Mouse (Mus musculus) adrenal gland, adult 8-10 months (tissue): Measurements from ENCODE around the gene Mex3a. TPM values are rescaled to one million over a fixed set of nuclear protein-coding genes. Genes with fewer than 3 reads are reported as not detected.
"Not testable (repeated sequence)": the region's sequence is repeated elsewhere in the genome, so short reads cannot be mapped to it uniquely, and the experiment has no call there.

ENCODE experiments used
- DNase-seq: peaks from one replicate; pipeline ENCODE4 v3.0.0; 2022
- microRNA-seq, 2 experiments: library from miRNA; unstranded; fragments of <30 nt; microRNA quantifications; one replicate each; pipeline ENCODE4 v1.2.0; 2022
- total RNA-seq, 4 experiments: library from RNA; stranded (reverse); gene quantifications; 2 replicates each; pipeline ENCODE4 v1.2.4; 2022

The Mex3a gene
- total RNA-seq, 4 experiments from 2014 or later, result 2.8 to 4.3 (median 3.9) TPM

DNA sequence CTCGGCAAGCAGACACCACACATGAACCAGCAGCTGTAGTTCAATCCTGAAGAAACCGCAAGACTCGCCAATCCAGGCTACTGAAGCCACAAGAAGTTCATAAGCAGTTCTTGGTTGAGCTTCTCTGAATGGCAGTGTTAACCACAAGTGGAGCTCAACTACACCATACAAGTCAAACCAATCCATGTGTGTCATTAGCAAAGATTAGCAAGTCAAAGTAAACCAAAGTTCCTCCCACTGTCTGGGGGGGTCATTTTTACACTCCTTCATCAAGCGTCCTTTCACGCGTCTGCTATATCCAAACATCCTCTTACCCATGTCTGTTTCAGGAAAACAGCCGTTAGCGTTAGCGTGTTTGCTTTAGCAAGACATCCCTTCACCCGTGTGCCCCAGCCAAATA lies 38.1 kb downstream of the Mex3a start:
- no peak for DNase-seq

DNA sequence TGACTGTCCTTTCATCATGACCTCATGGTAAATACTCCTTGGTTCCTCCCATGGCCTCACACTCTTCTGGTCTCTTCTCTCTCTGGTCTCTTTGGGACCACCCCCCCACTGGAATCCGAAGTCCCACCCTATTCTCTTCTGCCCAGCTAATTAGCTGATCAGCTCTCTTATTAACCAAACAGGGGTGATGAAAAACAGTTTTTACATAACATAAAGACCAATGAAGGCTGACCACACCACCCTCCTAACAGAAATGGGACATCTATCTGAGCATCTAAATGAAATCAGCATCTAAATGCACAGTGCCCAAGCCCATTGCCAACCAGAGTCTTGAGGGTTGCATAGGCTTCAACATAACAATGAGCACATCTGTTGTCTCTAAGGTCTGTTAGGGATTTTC lies 39.7 kb downstream of the Mex3a start:
- DNase-seq, result no peak

DNA sequence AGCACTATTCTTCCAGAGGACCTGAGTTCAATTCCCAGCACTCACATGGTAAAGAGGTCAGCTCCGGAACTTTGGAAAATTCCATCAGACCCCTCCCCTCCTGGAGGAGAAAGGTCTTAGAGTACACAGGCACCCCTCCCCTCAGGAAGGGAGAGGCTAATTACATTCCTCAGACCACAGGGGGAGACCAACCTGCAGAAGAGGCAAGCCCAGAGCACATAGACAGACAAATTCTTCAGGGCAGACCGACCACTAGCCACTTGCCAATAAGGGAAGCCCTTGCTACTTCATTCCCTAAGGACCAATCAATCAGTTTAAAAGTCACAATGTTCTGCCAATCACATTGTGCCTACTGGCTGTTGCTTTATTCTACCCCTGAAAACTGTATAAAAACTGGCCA lies 40.6 kb downstream of the Mex3a start:
- no peak for DNase-seq

DNA sequence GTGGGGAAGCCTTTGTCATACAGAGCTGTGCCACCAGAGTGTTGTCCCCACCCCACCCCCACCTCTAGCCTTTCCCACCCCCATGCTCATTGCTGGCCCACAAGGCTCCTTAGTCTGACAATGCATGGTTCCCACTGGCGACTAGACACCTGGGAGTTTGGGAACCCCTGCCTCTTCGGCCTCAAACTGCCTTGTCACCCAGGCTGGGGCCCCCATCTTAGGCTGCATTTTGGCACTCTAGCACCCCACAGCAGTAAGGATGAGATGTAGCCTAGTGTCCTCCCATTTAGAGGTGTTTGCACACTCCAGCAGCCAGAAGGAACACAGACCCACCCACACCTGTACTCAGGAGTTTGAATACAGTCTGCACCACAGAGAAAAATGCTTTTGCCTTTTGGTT lies 41.6 kb downstream of the Mex3a start:
- no peak for DNase-seq

- DNase-seq, result no peak
These were observed 43.3 kb downstream of the Mex3a start, which contains the start of gene Ssr2 for GRCm38 (mm10) chr3:88575540-88575939. TSS of gene Ssr2 (plus strand) at chr3:88575876.

- DNase-seq, result not testable (repeated sequence)
These were observed 45.7 kb downstream of the Mex3a start for GRCm38 (mm10) chr3:88577846-88578245.

DNA sequence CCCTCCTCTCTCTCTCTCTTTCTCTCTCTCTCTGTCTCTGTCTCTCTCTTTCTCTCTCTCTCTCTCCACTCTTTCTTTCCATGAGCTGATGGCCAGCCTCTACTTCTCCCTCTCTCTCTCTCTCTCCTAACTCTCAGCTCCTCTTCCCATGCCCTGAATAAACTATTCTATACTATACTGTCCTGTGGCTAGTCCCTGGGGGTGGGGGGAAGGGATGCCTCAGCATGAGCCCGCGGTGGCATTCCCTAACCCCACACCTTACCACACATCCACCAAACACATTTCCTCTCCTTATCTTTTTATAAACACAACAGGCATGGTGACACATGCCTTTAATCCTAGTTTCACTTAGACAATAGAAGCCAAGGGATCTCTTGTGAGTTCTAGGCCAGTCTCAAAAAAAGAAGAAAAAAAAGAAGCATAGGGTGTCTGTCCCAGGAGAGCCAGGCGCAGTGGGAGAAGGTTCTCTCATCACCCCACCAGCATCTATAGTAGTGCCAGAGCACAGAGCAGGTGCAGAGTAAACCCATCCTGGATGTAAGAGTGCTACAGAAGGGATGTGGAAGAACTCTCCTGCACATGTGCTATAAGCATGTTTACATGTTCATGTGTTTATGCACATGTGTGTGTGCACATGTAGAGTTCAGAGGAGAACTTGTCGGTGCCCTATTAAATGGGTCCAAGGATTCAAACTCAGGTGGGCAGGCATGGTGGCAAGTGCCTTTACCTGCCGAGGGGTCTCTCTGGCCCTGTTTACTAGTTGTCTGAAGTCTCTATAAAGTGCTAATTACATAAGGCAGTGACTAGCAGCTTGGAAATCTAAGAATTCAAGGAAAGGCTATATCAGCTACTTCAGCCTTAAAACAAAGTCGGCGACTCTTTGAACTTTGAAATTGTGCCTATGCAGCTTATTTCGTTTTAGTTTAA lies 46.6 kb downstream of the Mex3a start:
- DNase-seq, result no peak

- peak; percentile 83 for DNase-seq
These were observed 47.4 kb downstream of the Mex3a start for GRCm38 (mm10) chr3:88579454-88580117.

GRCm38 (mm10) chr3:88585769-88586168 lies 53.6 kb downstream of the Mex3a start:
- DNase-seq, result no peak

GRCm38 (mm10) chr3:88586640-88587039 lies 54.4 kb downstream of the Mex3a start:
- DNase-seq, result no peak

- no peak for DNase-seq
These were observed 58.1 kb downstream of the Mex3a start for GRCm38 (mm10) chr3:88590246-88590645.

Small RNA genes within 50 kb of the gene (microRNA-seq; reads per million reads assigned to microRNA genes)
- gene Mir1905, result 0 reads per million in 2 experiments

Other genes starting within 250 kb of the Mex3a start
- 1 to 10 TPM; 1.3 to 3.1 (median 2.3) TPM for gene Gm38392, start 245.2 kb upstream of the Mex3a start, total RNA-seq
- 1 to 10 TPM; 6.2 to 9.3 (median 8.2) TPM for gene Tsacc, start 235.4 kb upstream of the Mex3a start, total RNA-seq
- gene Cct3, start 235.3 kb upstream of the Mex3a start, total RNA-seq, result 100 to 1,000 TPM; 250 to 360 (median 279) TPM
- gene Glmp, start 207.4 kb upstream of the Mex3a start, total RNA-seq, result 100 to 1,000 TPM; 233 to 293 (median 254) TPM
- gene Tmem79, start 196.2 kb upstream of the Mex3a start, total RNA-seq, result 1 to 10 TPM; 4.4 to 7.1 (median 5.9) TPM
- gene Smg5, start 196.1 kb upstream of the Mex3a start, total RNA-seq, result 10 to 100 TPM; 48.2 to 66.6 (median 55.9) TPM
- 1 to 10 TPM; 4.1 to 6.9 (median 5.4) TPM for gene Paqr6, start 167.8 kb upstream of the Mex3a start, total RNA-seq
- 1 to 10 TPM in 2 of 4 experiments, under 1 TPM in 1, not detected in 1; 0.89 to 1.9 (median 1.3) TPM for gene Bglap3, start 159.7 kb upstream of the Mex3a start, total RNA-seq
- gene Bglap2, start 153.7 kb upstream of the Mex3a start, total RNA-seq, result 1 to 10 TPM in 1 of 4 experiments, not detected in 3; 2.1 TPM
- gene Bglap, start 147.9 kb upstream of the Mex3a start, total RNA-seq, result 1 to 10 TPM in 2 of 4 experiments, under 1 TPM in 2; 0.77 to 7.8 (median 2.5) TPM
- gene Pmf1, start 122.1 kb upstream of the Mex3a start, total RNA-seq, result 10 to 100 TPM; 31.5 to 46.9 (median 34.3) TPM
- gene Slc25a44, start 107.3 kb upstream of the Mex3a start, total RNA-seq, result 10 to 100 TPM; 44.3 to 50.8 (median 47.0) TPM
- 10 to 100 TPM; 12.2 to 14.0 (median 12.5) TPM for gene Sema4a, start 71.2 kb upstream of the Mex3a start, total RNA-seq
- 100 to 1,000 TPM in 3 of 4 experiments, 10 to 100 TPM in 1; 88.2 to 134 (median 124) TPM for gene Lmna, start 22.4 kb upstream of the Mex3a start, total RNA-seq
- gene Rab25, start 15.9 kb downstream of the Mex3a start, total RNA-seq, result not detected
- gene Lamtor2, start 20.7 kb downstream of the Mex3a start, total RNA-seq, result 100 to 1,000 TPM; 138 to 164 (median 144) TPM
- gene Ubqln4, start 21.4 kb downstream of the Mex3a start, total RNA-seq, result 10 to 100 TPM; 64.1 to 81.3 (median 66.7) TPM
- 100 to 1,000 TPM; 139 to 217 (median 172) TPM for gene Ssr2, start 43.5 kb downstream of the Mex3a start, total RNA-seq
- 10 to 100 TPM; 22.0 to 48.2 (median 31.5) TPM for gene Arhgef2, start 73.6 kb downstream of the Mex3a start, total RNA-seq
- not detected for gene Rxfp4, start 120.7 kb downstream of the Mex3a start, total RNA-seq
- gene Khdc4, start 153.4 kb downstream of the Mex3a start, total RNA-seq, result 10 to 100 TPM; 48.9 to 84.1 (median 58.1) TPM
- gene Rit1, start 184.4 kb downstream of the Mex3a start, total RNA-seq, result 10 to 100 TPM; 55.0 to 65.3 (median 59.1) TPM
- gene Syt11, start 242.8 kb downstream of the Mex3a start, total RNA-seq, result 10 to 100 TPM; 13.5 to 24.3 (median 15.7) TPM